Mouse (Mus musculus): ENCODE results near the gene Appl1.

DNA sequence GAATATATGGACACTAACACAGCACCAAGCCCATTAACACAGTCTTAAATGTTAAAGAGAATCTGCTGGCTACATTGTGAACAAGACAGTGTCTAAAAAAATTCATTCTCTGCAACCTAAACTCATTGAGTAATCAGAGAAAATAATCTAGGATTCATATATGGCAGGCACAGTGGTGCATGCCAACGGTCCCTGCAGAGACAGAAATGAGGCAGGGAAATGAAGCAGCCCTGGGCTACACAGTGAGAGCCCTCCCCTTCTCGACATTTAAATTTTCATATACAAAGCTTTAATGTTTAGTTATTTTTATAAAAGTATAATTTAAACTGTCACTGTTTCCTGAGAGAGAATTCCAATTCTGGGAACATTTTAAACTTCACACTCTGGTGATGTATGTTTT is 71.5 kb downstream of the Appl1 start:
- TF ChIP-seq CTCF (IDR thresholded peaks at IDR 0.05; ENCODE audit: borderline replicate concordance, insufficient read depth, low read depth, low read length) (no peak), POLR2A (IDR thresholded peaks at IDR 0.05; ENCODE audit: borderline replicate concordance, insufficient read depth, low read length) (no peak)
